Mouse (Mus musculus) myocyte (in vitro differentiated cells): Measurements from ENCODE around the gene Slc41a2.

Source experiments
- E2F4 ChIP-seq: IDR thresholded peaks from one replicate; pipeline ENCODE4 v1.6.1; 2011; ENCODE audit warnings: mild to moderate bottlenecking, control low read depth, moderate library complexity; ENCODE audit not compliant: insufficient read depth
- MAX ChIP-seq: IDR thresholded peaks from one replicate; pipeline ENCODE4 v1.6.1; 2011; ENCODE audit warnings: low read depth, mild to moderate bottlenecking, control low read depth
- MYOD1 ChIP-seq, 3 experiments: IDR thresholded peaks; one replicate each; pipeline ENCODE4 v1.6.1; 2011; ENCODE audit warnings: control low read depth in 2 of 3, low read depth in 2 of 3, mild to moderate bottlenecking in 2 of 3, moderate library complexity in 1 of 3; ENCODE audit not compliant: insufficient read length in 2 of 3, control insufficient read depth in 1 of 3
- POLR2A ChIP-seq: IDR thresholded peaks from one replicate; pipeline ENCODE4 v1.6.1; 2011; ENCODE audit warnings: low read depth, mild to moderate bottlenecking, control low read depth, moderate library complexity; ENCODE audit not compliant: insufficient read length
- POLR2AphosphoS2 ChIP-seq: IDR thresholded peaks from one replicate; pipeline ENCODE4 v1.6.1; 2011; ENCODE audit warnings: low read depth, control low read depth; ENCODE audit not compliant: insufficient read length
- REST ChIP-seq: IDR thresholded peaks from one replicate; pipeline ENCODE4 v1.6.1; 2011; ENCODE audit warnings: mild to moderate bottlenecking, control low read depth, moderate library complexity; ENCODE audit not compliant: insufficient read depth, insufficient read length
- TCF3 ChIP-seq: IDR thresholded peaks from one replicate; pipeline ENCODE4 v1.6.1; 2011; ENCODE audit warnings: low read depth, control low read depth; ENCODE audit not compliant: insufficient read length

GRCm38 (mm10) chr10:83337159-83337951 is at the start of gene Slc41a2:
- peak; percentile 75 for TF ChIP-seq POLR2AphosphoS2
- TF ChIP-seq TCF3 = peak; percentile 0
- TF ChIP-seq REST = no peak
- TF ChIP-seq POLR2A = peak; percentile 53
- TF ChIP-seq MAX = no peak
- no peak for TF ChIP-seq E2F4
- TF ChIP-seq MYOD1 (IDR thresholded peaks at IDR 0.05; ENCODE audit: control insufficient read depth in 1 of 3, insufficient read length in 2 of 3, low read depth in 2 of 3) = no peak
